Mouse (Mus musculus) hindbrain, embryonic 16.5 days (tissue): Measurements from ENCODE around the gene Igfbpl1. TPM values are rescaled to one million over a fixed set of nuclear protein-coding genes. Genes with fewer than 3 reads are reported as not detected.

Source experiments
- polyA plus RNA-seq: library from polyadenylated mRNA; unstranded; fragments of >200 nt; fragmentation: Nextera tagmentation; extraction: Ambion mirVana; gene quantifications from 2 replicates; pipeline ENCODE4 v1.2.1, GENCODE M21; 2015

Gene Igfbpl1
- polyA plus RNA-seq, 1 experiment from 2014 or later = 20.2 TPM

Other genes starting within 250 kb of the Igfbpl1 start
- 20.8 and 22.5 TPM in 2 replicates for gene Aldh1b1, start 27.9 kb downstream of the Igfbpl1 start, polyA plus RNA-seq
- gene Stra6l, start 21.7 kb upstream of the Igfbpl1 start, polyA plus RNA-seq = 0.29 and 0.36 TPM in 2 replicates
- gene Ccdc180, start 63.4 kb upstream of the Igfbpl1 start, polyA plus RNA-seq = 0.26 and 0.57 TPM in 2 replicates
- 29.3 and 30.0 TPM in 2 replicates for gene Tdrd7, start 138.4 kb upstream of the Igfbpl1 start, polyA plus RNA-seq
- 2.1 and 3.0 TPM in 2 replicates for gene Tmod1, start 212.0 kb upstream of the Igfbpl1 start, polyA plus RNA-seq